Mouse (Mus musculus): ENCODE data around the gene Mpc2. TPM values are rescaled to one million over a fixed set of nuclear protein-coding genes. Genes with fewer than 3 reads are reported as not detected.

The Mpc2 gene
- total RNA-seq (2015) (174 and 187 TPM in 2 replicates), total RNA-seq (2017) (122 and 145 TPM in 2 replicates)

- ATAC-seq (ENCODE audit: poor library complexity, severe bottlenecking), result peak; percentile 73
Observed at GRCm38 (mm10) chr1:165460360-165460800, at the start of gene Mpc2, which contains the start of gene Dcaf6. TSS of gene Mpc2 (plus strand) at chr1:165460637. TSS of gene Dcaf6 (minus strand) at chr1:165460475.

GRCm38 (mm10) chr1:165421357-165421915 is 39.0 kb upstream of the Mpc2 start:
- no peak for ATAC-seq (ENCODE audit: poor library complexity, severe bottlenecking)

GRCm38 (mm10) chr1:165426254-165426653 is 34.2 kb upstream of the Mpc2 start:
- ATAC-seq (ENCODE audit: poor library complexity, severe bottlenecking), result no peak

- no peak for ATAC-seq (ENCODE audit: poor library complexity, severe bottlenecking)
Observed at GRCm38 (mm10) chr1:165432883-165433282, 27.6 kb upstream of the Mpc2 start.

- 0 out of 2 replicates have a peak, but pooled peaks have one; percentile 33 for ATAC-seq (ENCODE audit: poor library complexity, severe bottlenecking)
Observed at GRCm38 (mm10) chr1:165438289-165439021, 22.0 kb upstream of the Mpc2 start.

- no peak for ATAC-seq (ENCODE audit: poor library complexity, severe bottlenecking)
Observed at GRCm38 (mm10) chr1:165440788-165441187, 19.6 kb upstream of the Mpc2 start.

GRCm38 (mm10) chr1:165441201-165441600 is 19.2 kb upstream of the Mpc2 start:
- ATAC-seq (ENCODE audit: poor library complexity, severe bottlenecking), result no peak

GRCm38 (mm10) chr1:165441719-165442118 is 18.7 kb upstream of the Mpc2 start:
- no peak for ATAC-seq (ENCODE audit: poor library complexity, severe bottlenecking)

- no peak for ATAC-seq (ENCODE audit: poor library complexity, severe bottlenecking)
Observed at GRCm38 (mm10) chr1:165459041-165459502, 1.4 kb upstream of the Mpc2 start.

- peak; percentile 2; the same call in 1 of the 2 replicates for ATAC-seq (ENCODE audit: poor library complexity, severe bottlenecking)
Observed at GRCm38 (mm10) chr1:165459503-165460181, 795 bp upstream of the Mpc2 start.

GRCm38 (mm10) chr1:165460801-165461377 is 452 bp downstream of the Mpc2 start:
- ATAC-seq (ENCODE audit: poor library complexity, severe bottlenecking), result peak; percentile 72

- ATAC-seq (ENCODE audit: poor library complexity, severe bottlenecking), result no peak
Observed at GRCm38 (mm10) chr1:165461681-165462080, 1.2 kb downstream of the Mpc2 start.

- no peak for ATAC-seq (ENCODE audit: poor library complexity, severe bottlenecking)
Observed at GRCm38 (mm10) chr1:165462861-165463260, 2.4 kb downstream of the Mpc2 start.

GRCm38 (mm10) chr1:165464574-165464973 is 4.1 kb downstream of the Mpc2 start:
- no peak for ATAC-seq (ENCODE audit: poor library complexity, severe bottlenecking)

- no peak for ATAC-seq (ENCODE audit: poor library complexity, severe bottlenecking)
Observed at GRCm38 (mm10) chr1:165468971-165469370, 8.5 kb downstream of the Mpc2 start.

GRCm38 (mm10) chr1:165469717-165470116 is 9.3 kb downstream of the Mpc2 start:
- no peak for ATAC-seq (ENCODE audit: poor library complexity, severe bottlenecking)

- peak; percentile 90 for ATAC-seq (ENCODE audit: poor library complexity, severe bottlenecking)
Observed at GRCm38 (mm10) chr1:165471490-165471889, 11.1 kb downstream of the Mpc2 start.

- ATAC-seq (ENCODE audit: poor library complexity, severe bottlenecking), result peak; percentile 85
Observed at GRCm38 (mm10) chr1:165484688-165485233, 24.3 kb downstream of the Mpc2 start, which contains the start of gene Adcy10. TSS of gene Adcy10 (plus strand) at chr1:165485183.

- ATAC-seq (ENCODE audit: poor library complexity, severe bottlenecking), result no peak
Observed at GRCm38 (mm10) chr1:165486108-165486507, 25.7 kb downstream of the Mpc2 start.

- ATAC-seq (ENCODE audit: poor library complexity, severe bottlenecking), result peak; percentile 83
Observed at GRCm38 (mm10) chr1:165489197-165489596, 28.8 kb downstream of the Mpc2 start.

GRCm38 (mm10) chr1:165498856-165499255 is 38.4 kb downstream of the Mpc2 start:
- ATAC-seq (ENCODE audit: poor library complexity, severe bottlenecking), result no peak
